Mouse (Mus musculus) thymus, adult 2 months (tissue): ENCODE measurements around the gene Kcnd2.

Experiments used
- CTCF ChIP-seq: fragments of 200-500 bp; IDR thresholded peaks from 2 replicates; pipeline ENCODE4 v1.5.1; 2012; ENCODE audit warnings: mild to moderate bottlenecking, control low read depth, low read length, moderate library complexity, borderline replicate concordance; ENCODE audit not compliant: control insufficient read depth, poor library complexity, insufficient read depth; ENCODE audit errors: extremely low read depth
- POLR2A ChIP-seq: fragments of 200-500 bp; IDR thresholded peaks from 2 replicates; pipeline ENCODE4 v1.6.1; 2012; ENCODE audit warnings: mild to moderate bottlenecking, low read length, control low read depth, moderate library complexity; ENCODE audit not compliant: control insufficient read depth, poor library complexity, insufficient read depth; ENCODE audit errors: extremely low read depth

- TF ChIP-seq CTCF (no peak), POLR2A (no peak)
These were observed 559.1 kb downstream of the Kcnd2 start for GRCm38 (mm10) chr6:21774213-21774916.
